ENCODE assay signal across 16 mouse cellular contexts in the genomic region with DNA sequence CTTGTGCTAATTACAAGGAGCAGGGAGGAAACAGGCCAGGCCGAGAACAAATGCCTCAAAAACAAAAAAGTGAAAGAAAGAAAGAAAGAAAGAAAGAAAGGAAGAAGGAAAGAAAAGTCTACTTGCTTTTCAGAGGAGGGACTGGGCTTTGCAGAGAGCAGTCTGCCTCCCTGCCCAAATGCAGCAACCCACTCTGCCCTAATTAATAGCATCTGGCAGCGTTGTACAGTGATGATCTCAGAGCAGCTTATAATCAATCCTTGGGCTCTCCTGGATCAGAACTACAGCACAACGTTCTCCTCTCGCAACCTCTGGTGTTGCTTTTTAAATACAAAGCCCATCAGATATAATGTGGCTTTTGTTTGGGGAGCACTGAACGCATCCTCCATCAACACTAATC. TPM values are rescaled to one million over a fixed set of nuclear protein-coding genes. Genes with fewer than 3 reads are reported as not detected.
DNase-seq lines count a peak whose midpoint lies in the region; ATAC-seq and TF ChIP-seq lines count a peak whose summit lies in the region.
"Had no signal": no experiment of that assay in that cellular context is flagged by ENCODE, and none has a peak within 500 bp of the region (broad histone marks: within the 10 kb centered on the region; RNA-seq: fewer than 3 reads in every experiment).

No protein-coding gene starts in this region.

- H3K27me3 ChIP-seq in neural tube, embryonic 15.5 days (replicated peaks): no peaks in the 10 kb centered on the region
- no peaks in the 10 kb centered on the region for H3K27me3 ChIP-seq in forebrain, postnatal 0 days (ENCODE audit: insufficient read depth, low read length)
- H3K27me3 ChIP-seq: limb, embryonic 15.5 days had no signal

- H3K36me3 ChIP-seq in neural tube, embryonic 15.5 days: no peaks in the 10 kb centered on the region
- no peaks in the 10 kb centered on the region for H3K36me3 ChIP-seq in forebrain, postnatal 0 days (ENCODE audit: insufficient read depth)
- H3K36me3 ChIP-seq: limb, embryonic 15.5 days had no signal

- 50% methylated on average over 5 of the region's 5 CpGs for WGBS in neural tube, embryonic 15.5 days
- WGBS in forebrain, postnatal 0 days: 19% methylated on average over 5 of the region's 5 CpGs

- peak; percentile 54 for DNase-seq in embryo, embryonic 10 days (ENCODE audit: low spot score)
- no peak for DNase-seq in embryo, embryonic 10.5 days (ENCODE audit: low spot score)
- no peak for DNase-seq in neural tube, embryonic 10.5 days (ENCODE audit: extremely low spot score, low spot score)
- DNase-seq in forebrain, postnatal 0 days: no peak
- no peak for DNase-seq in kidney, postnatal 14 days
- no peak for DNase-seq in cerebellum, postnatal 4 days (ENCODE audit: low spot score in 2 of 2)
- no peak for DNase-seq in right cerebral cortex, postnatal 10 days (ENCODE audit: low spot score in 2 of 2)
- DNase-seq: adrenal gland, adult 8-10 months; cerebellum, adult 9-11 months; gastrocnemius, postnatal 10 days; heart, postnatal 14 days; kidney, postnatal 10 days; lung, adult 2 months had no signal

- no peak overlapping the region for H3K4me2 ChIP-seq in neural tube, embryonic 15.5 days
- H3K4me2 ChIP-seq in forebrain, postnatal 0 days (ENCODE audit: low read depth): no peak overlapping the region
- H3K4me2 ChIP-seq: limb, embryonic 15.5 days had no signal

- no peaks in the 10 kb centered on the region for H3K9me3 ChIP-seq in neural tube, embryonic 15.5 days (replicated peaks)
- H3K9me3 ChIP-seq in forebrain, postnatal 0 days (ENCODE audit: low read length): no peaks in the 10 kb centered on the region
- H3K9me3 ChIP-seq: limb, embryonic 15.5 days had no signal

- no peaks in the 10 kb centered on the region for H3K4me1 ChIP-seq in neural tube, embryonic 15.5 days
- H3K4me1 ChIP-seq in forebrain, postnatal 0 days (ENCODE audit: insufficient read depth): no peaks in the 10 kb centered on the region; the same call in 1 of the 2 replicates

- no peak overlapping the region for H3K9ac ChIP-seq in neural tube, embryonic 15.5 days (replicated peaks)
- no peak overlapping the region for H3K9ac ChIP-seq in forebrain, postnatal 0 days
- H3K9ac ChIP-seq: limb, embryonic 15.5 days had no signal

- ATAC-seq in neural tube, embryonic 15.5 days (ENCODE audit: low FRiP score): no peak
- peak; percentile 73 for ATAC-seq in forebrain, postnatal 0 days

- 0 out of 2 replicates have a peak overlapping the region, but pooled peaks have one; percentile 18 for H3K27ac ChIP-seq in neural tube, embryonic 15.5 days (replicated peaks)
- H3K27ac ChIP-seq in forebrain, postnatal 0 days (ENCODE audit: low read depth, low read length): 0 out of 2 replicates have a peak overlapping the region, but pooled peaks have one; percentile 46
- H3K27ac ChIP-seq: limb, embryonic 15.5 days had no signal

- no peak overlapping the region for H3K4me3 ChIP-seq in neural tube, embryonic 15.5 days (replicated peaks)
- H3K4me3 ChIP-seq in forebrain, postnatal 0 days (ENCODE audit: low read depth, low read length): no peak overlapping the region
- H3K4me3 ChIP-seq: erythroblast, embryonic 14.5 days; limb, embryonic 15.5 days had no signal

- no peak for TF ChIP-seq CTCF in forebrain, postnatal 0 days (IDR thresholded peaks at IDR 0.05; ENCODE audit: low read depth)

RNA-seq across cellular contexts. Expression of gene Ankrd6, which starts 10.7 kb away (rescaled TPM):
- 21.0 and 23.7 TPM in 2 replicates for polyA plus RNA-seq in neural tube, embryonic 15.5 days (2015; fragmentation: Nextera tagmentation; extraction: Ambion mirVana)
- 30.3 and 39.8 TPM in 2 replicates for total RNA-seq in forebrain, postnatal 0 days (2014; rRNA removed)
- 15.1 and 18.4 TPM in 2 replicates for polyA plus RNA-seq in forebrain, postnatal 0 days (2015; fragmentation: Nextera tagmentation; extraction: Ambion mirVana)

RNA-seq across cellular contexts. Expression of gene Rragd, which starts 42.9 kb away (rescaled TPM):
- 41.2 and 44.6 TPM in 2 replicates for polyA plus RNA-seq in neural tube, embryonic 15.5 days (2015; fragmentation: Nextera tagmentation; extraction: Ambion mirVana)
- 45.3 and 53.0 TPM in 2 replicates for total RNA-seq in forebrain, postnatal 0 days (2014; rRNA removed)
- 21.8 and 30.6 TPM in 2 replicates for polyA plus RNA-seq in forebrain, postnatal 0 days (2015; fragmentation: Nextera tagmentation; extraction: Ambion mirVana)
